Mouse (Mus musculus) erythroid progenitor cell, adult 5-6 weeks (primary cell): ENCODE measurements around the gene Slfn9. TPM values are rescaled to one million over a fixed set of nuclear protein-coding genes. Genes with fewer than 3 reads are reported as not detected.
"Not testable (repeated sequence)": the region's sequence is repeated elsewhere in the genome, so short reads cannot be mapped to it uniquely, and the experiment has no call there.

Experiments
- ATAC-seq: replicated peaks from 2 replicates; pipeline ENCODE4 v1.8.0; 2016; ENCODE audit warnings: moderate number of reproducible peaks, mild to moderate bottlenecking, moderate TSS enrichment, inconsistent platforms; ENCODE audit not compliant: poor library complexity, low FRiP score, severe bottlenecking
- total RNA-seq, 2 experiments: library from RNA; stranded (forward) in 1 of 2; stranded (reverse) in 1 of 2; fragments of 150-400 nt in 1 of 2; fragments of 186-747, 209-891 nt in 1 of 2; gene quantifications; 2 replicates each; pipeline versions ENCODE4 v1.2.3 to v1.2.4; 2015 to 2017; ENCODE audit warnings: low replicate concordance in 2 of 2

Gene Slfn9
- total RNA-seq, 2 experiments from 2014 or later = 6.1 to 10.1 TPM

GRCm38 (mm10) chr11:82961743-82962142 lies 29.9 kb downstream of the Slfn9 start:
- no peak for ATAC-seq

DNA sequence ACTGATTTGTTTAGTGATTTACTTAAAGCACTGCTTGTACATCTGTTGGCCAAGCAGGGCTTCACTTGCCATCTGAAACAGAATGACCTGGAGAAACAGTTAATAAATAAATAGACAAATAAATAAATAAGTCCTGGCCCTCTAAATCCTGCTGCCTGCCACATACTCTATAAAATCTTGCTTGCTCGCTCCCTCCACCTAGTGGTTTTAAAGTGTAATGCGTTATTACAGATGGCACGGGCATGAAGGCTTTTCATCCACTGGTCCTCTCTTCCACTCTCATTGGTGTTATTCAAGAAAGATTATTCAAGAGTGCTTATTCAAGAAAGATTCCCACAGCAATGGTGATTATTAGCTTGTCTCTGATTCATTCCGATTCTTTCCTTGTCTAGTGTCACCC lies 32.0 kb downstream of the Slfn9 start:
- ATAC-seq = no peak

GRCm38 (mm10) chr11:82956925-82957324 lies 34.7 kb downstream of the Slfn9 start:
- ATAC-seq = no peak

GRCm38 (mm10) chr11:82954631-82955030 lies 37.0 kb downstream of the Slfn9 start:
- ATAC-seq = no peak

GRCm38 (mm10) chr11:82952612-82953542 lies 38.8 kb downstream of the Slfn9 start:
- no peak for ATAC-seq

DNA sequence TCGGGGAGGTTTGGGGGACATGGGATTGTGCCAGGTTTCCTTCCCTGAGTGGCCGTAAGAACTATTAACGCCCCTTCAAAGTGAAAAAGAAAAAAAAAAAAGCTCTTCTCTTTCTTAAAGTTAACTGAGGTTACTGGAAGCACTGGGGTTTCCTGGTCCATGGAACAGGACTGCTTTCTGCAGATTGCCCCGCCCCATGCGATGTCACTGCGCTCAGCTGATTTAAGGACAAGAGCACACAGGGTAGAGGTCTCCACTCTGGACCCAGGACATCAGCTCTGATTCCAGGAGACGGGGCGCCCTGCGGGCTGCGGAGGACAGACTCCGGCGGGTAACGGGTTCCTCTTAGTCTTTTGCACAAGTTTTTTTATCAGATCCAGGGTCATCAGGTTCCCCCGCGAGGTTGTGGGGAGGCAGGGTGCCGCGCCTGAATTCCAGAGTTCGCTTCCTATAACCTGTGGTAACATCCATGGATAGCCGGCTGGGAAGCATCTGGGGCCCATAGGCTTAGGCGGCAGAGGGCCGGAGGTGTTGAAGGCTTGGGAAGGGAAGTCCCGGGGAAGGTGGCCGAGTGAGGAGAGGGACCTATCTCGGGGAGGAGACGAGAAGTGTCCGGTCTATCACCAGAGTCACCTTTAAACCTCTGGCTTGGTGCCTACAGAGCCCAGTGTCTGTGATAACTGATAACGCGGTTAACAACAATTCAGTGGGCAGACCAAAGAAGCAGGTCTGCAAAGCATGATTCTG lies 39.6 kb downstream of the Slfn9 start:
- ATAC-seq = no peak

DNA sequence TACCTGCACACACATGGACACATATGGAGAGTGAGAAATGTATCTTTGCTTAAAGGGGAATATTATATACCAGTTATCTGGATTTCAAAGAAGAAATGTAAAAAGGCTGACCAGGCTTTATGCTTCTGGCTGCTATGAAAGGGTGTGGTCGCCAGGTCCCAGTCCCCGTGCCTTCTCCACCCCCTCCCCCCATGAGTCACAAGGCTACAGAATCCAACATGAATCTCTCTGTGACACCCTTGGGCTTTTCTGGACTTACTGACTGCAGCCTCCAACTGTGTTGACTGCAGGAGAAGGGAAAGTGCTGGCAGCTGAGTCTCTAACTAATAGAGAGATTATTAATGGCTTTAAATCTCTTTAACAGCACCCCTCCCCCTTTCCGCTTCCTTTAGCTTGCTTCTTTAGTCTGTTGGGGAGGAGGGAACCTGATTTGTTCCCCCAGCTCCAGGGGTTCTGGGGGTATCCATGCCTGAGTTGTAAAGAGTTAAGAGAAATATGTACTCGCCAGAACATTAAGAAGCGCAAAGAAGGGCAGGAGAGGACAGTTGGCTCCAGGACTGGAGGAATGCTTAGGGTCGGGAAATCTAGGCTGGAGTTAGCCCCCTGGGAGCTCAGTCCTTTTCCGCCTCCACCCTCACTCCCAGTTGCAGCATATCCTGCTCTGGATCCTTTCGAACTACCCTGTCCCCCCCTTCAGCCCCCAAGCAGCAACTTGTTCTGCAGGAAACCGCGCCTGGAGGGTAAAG lies 40.7 kb downstream of the Slfn9 start, which contains the start of gene Slfn5:
Gene Slfn5, plus strand, starts transcription at position 614 of the 746 bp plus-strand sequence.
- no peak for ATAC-seq

DNA sequence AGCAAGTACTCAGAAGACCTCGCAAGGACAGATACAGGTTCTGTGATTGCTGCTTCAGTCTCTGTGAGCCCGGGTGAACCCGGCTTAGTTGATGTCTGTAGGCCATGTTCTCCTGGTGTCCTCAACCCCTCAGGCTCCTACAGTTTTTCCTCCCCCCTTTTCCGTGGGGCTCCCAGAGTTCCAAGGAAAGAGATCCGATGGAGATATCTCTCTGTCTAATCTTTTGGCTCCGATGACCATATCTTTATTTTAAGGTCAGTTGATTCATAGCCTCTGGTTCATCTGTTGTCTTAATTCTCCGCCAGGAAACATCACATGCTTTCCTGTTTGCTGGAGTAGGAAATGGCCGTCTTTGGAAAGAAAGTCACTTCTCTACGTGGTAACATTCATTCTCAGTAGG lies 42.6 kb downstream of the Slfn9 start:
- ATAC-seq = no peak

DNA sequence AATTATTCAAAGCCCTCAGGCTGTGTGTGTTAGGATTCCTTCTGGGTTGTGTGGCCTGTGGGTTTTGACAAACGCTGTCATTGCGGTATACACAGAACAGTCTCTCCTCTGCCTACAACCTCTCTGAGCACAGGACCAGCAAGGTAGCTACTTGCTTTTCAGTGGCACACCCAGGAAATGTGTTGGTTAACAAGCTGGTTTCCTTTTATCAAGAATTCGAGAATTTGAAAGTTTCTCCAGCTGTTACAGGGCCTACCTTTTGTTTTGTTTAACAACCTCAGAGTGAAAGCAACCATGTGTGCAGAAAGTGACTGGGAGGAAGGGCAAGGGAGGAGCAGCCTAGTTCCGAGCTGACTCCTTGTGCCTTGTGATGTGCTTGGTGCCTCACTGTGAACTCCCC lies 44.2 kb downstream of the Slfn9 start:
- ATAC-seq = no peak

- ATAC-seq = no peak
Measured at GRCm38 (mm10) chr11:82945636-82946035, 46.0 kb downstream of the Slfn9 start.

GRCm38 (mm10) chr11:82943336-82943735 lies 48.3 kb downstream of the Slfn9 start:
- no peak for ATAC-seq

DNA sequence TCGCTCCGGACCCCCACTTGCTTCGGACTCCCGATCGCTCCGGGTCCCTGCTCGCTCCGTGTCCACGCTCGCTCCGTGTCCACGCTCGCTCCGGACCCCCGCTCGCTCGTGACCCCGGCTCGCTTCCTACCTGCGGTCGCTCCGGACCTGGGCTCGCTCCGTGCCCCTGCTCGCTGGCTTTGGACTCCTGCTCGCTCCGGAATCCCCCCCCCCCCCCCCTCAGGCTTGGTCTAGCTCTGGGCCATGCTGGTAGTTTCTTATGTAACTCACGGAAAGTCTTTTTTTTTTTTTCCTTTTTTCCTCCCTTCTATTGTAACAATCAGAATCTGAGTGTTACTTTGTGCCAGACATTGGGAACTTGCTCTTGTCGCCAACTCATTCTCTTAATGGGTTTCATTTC lies 58.4 kb downstream of the Slfn9 start:
- no peak for ATAC-seq

- not testable (repeated sequence) for ATAC-seq
Measured at GRCm38 (mm10) chr11:82931671-82932450, 59.8 kb downstream of the Slfn9 start.

- not testable (repeated sequence) for ATAC-seq
Measured at GRCm38 (mm10) chr11:82931161-82931560, 60.5 kb downstream of the Slfn9 start.

- ATAC-seq = not testable (repeated sequence)
Measured at GRCm38 (mm10) chr11:82930391-82930955, 61.2 kb downstream of the Slfn9 start.

DNA sequence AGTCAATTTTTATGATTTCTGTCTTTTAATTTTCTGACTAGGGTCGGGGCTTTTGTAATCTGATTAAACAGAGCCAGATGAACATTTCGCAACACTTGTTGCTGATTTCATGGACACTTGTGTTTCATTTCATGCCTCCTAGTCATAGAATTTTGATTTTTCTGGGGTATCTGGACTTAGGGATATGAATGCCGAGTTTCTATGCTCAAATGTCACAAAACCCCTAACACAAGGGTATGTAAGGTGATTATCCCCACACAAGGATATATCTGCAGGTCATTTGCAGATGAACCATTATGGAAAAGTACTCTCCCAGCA lies 62.0 kb downstream of the Slfn9 start:
- no peak for ATAC-seq

- peak; percentile 19; the same call in 1 of the 2 replicates for ATAC-seq
Measured at GRCm38 (mm10) chr11:82928897-82929632, 62.6 kb downstream of the Slfn9 start.
